Mouse (Mus musculus): ENCODE results near the gene 1700018B08Rik. TPM values are rescaled to one million over a fixed set of nuclear protein-coding genes. Genes with fewer than 3 reads are reported as not detected.

1700018B08Rik gene
- total RNA-seq, 2 experiments from 2014 or later: not detected

DNA sequence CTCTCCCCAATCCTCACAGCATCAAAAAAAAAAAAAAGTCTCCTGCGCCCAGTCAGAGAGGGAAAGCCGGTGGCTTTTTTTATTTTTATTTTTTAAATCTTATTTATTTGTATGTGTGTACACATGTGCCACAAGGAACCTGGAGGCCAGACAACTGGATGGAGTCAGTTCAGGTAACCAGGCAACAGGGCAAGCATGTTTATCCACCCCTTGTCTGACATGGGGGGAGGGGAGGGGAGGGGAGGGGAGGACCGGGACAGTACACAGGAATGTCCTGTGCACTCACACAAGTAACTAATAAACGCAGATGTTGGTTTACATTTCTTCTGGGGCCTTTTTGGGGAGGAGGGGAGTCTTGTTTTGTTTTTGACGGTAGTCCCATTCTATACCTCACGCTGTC, 19.6 kb upstream of the 1700018B08Rik start:
- DNase-seq (ENCODE audit: low spot score in 2 of 2): no peak

GRCm38 (mm10) chr8:121562941-121563351, 18.8 kb upstream of the 1700018B08Rik start:
- DNase-seq (ENCODE audit: low spot score in 2 of 2): no peak

DNA sequence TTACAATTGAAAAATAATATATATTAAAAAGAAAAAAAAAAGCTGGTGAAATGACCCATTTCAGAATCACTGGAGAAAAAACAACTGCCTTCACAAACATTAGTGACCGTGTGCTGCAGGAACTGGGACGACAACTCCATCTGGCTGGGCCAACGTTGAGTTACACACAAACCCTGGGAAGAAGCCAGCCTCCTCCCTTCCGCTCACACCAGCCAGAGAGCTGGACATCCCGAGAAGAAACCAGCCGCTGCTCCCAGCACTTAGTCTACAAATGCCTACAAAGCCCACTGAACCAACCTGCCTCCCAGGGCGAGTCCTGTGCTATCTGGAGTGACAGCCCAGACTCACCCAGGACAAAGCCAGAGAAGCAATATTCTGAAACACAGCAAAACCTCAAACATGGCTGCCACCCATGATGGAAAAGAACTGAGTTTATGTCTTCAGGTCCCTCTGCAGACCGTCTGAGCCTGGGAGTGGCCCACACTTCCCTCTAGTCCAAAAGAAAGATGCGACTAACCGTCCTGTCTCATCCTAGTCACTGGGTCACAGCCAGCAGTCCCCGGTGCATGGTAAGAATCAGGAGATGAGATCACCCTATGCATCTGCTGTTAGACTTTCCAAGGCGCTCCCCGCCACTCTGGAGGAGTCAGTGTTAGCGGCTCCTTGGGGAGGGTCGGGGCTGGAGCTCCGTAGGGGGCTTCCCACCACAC, 17.7 kb upstream of the 1700018B08Rik start:
- DNase-seq (ENCODE audit: low spot score in 2 of 2): no peak

DNA sequence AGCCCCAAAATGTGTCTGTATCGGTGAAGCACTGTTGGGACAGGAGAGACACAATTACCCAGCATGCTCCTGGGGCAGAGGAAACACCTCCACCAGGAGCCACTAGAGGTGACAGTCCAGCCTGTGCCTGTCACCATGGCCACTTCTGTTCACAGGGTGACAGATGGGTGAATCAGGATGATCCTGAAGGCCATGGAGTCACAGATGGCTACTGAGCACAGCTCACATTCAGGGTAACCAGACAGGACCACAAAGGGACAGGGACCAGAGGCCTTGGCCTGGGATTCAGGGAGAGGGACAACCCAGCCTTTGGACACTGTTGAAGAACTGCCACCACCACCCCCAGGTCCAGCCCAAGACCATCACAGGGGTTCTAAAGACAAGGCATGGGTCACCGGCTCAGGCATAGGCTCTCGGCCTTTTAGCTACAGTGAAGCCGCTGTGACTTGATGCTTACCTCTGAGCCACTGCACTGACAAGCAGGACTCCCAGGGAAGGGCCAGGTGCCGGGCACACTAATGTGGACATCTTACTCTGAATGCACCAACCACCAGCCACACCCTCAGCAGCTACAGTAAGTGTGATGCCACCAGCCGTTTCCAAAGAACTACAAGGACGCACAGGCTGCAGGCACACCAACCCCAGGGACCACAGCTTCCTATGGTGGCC, 16.4 kb upstream of the 1700018B08Rik start:
- DNase-seq (ENCODE audit: low spot score in 2 of 2): no peak

DNA sequence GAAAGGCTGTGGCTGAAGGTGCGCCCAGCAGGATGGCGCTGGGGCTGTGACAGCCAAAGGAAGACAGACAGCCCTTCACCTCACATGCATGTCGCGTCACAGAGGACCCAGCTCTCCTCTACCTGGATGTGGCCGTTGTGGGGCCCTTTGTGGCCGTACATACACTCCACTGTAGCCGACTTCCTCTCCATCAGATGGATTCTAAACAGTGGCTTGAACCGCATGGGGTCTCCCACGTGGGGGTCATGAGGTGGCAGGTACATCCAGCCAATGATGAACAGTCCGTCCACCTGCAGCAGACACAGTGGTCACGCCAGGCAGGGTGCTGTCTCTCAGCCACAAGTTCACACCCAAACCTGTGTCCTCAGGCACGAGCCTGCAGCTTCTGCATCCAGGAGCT, 15.7 kb upstream of the 1700018B08Rik start:
- DNase-seq (ENCODE audit: low spot score in 2 of 2): no peak

- no peak for DNase-seq (ENCODE audit: low spot score in 2 of 2)
These were observed 14.4 kb upstream of the 1700018B08Rik start for GRCm38 (mm10) chr8:121558538-121558937.

DNA sequence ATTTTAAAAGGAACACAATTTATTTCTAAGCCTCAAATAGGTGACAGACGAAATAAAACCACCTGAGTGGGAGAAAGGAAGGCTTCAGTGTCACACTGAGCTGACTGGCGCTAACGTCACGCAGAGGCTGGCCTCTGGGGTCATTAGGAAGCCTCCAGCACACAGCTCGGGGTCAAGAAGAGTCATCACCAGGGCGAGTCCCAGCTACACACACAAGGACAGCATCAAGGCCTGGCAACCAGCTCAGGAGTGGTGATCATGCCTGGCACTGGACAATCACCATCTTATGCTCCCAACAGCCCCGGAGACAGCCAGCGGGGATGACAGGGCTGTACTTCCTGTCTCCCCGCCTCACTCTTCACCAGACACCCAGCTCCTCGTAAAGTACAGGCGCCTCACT, 13.6 kb upstream of the 1700018B08Rik start:
- DNase-seq (ENCODE audit: low spot score in 2 of 2): no peak

- no peak for DNase-seq (ENCODE audit: low spot score in 2 of 2)
These were observed 9.8 kb upstream of the 1700018B08Rik start for GRCm38 (mm10) chr8:121553831-121554475.

DNA sequence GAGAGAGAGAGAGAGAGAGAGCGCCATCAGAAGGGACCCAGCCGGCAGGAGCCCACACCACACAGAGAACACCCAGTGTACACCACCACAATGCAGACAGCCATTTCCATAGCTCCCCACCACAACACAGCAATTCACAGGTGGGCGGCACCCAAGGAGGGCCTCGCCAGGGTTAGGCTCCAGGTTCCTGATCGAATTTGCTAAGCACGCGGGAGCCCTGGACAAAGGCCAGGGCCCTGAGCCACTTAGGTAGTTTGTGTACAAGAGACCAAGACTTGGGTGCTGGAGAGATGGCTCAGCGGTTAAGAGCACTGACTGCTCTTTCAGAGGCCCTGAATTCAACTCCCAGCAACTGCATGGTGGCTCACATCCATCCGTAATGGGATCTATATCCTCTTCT, 8.4 kb upstream of the 1700018B08Rik start:
- DNase-seq (ENCODE audit: low spot score in 2 of 2): no peak

DNA sequence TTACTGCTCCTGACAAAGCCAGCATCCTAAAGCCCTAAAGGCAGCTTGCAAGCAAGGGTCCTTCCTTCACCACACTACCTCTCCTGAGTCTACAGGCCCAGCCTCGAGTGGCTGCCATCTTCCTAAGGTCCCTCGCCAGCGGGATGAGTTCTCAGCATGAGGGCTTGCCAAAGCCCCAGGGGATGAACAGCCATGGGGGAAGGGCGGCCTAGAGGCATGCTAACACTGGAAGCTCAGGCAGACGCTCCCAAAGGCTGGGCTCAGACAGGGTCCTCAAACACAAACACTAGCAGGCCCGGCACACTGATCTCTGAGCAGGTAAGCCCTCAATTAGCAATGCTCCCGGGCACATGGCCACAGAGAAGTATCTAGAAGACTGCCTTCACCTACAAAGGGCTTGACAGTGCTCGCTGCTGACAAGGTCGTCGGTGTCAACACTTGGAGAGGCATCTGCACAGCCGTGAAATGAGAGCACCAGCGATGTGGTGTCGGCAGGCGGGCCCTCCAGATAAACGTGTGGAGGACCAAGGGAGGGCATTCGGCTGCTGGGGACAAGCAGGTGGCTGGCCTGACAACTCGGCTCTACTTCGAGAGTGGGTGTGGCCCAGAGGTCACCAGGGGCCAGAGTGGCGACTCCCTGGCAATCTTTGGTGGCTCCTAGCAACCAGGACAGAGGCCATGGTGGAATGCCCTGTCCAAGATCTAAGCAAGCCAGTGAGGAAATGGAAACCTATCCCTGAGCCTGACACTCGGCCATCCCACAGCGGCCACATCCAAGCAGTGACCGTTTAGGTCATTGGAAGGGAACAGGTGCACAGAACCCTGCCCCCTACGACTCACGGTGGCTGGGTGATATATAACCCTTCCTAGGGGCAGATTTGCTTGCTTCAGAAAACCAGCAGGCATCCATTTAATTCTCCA, 7.2 kb upstream of the 1700018B08Rik start:
- no peak for DNase-seq (ENCODE audit: low spot score in 2 of 2)

GRCm38 (mm10) chr8:121550056-121550455, 5.9 kb upstream of the 1700018B08Rik start:
- DNase-seq (ENCODE audit: low spot score in 2 of 2): no peak

- DNase-seq (ENCODE audit: low spot score in 2 of 2): peak; percentile 65 to 76
These were observed 3.0 kb upstream of the 1700018B08Rik start for GRCm38 (mm10) chr8:121547132-121547531.

GRCm38 (mm10) chr8:121544936-121545335, 816 bp upstream of the 1700018B08Rik start:
- DNase-seq (ENCODE audit: low spot score in 2 of 2): no peak

GRCm38 (mm10) chr8:121542901-121543300, 1.2 kb downstream of the 1700018B08Rik start:
- DNase-seq (ENCODE audit: low spot score in 2 of 2): no peak

GRCm38 (mm10) chr8:121541862-121542261, 2.3 kb downstream of the 1700018B08Rik start:
- DNase-seq (ENCODE audit: low spot score in 2 of 2): no peak

GRCm38 (mm10) chr8:121532381-121532780, 11.7 kb downstream of the 1700018B08Rik start:
- no peak for DNase-seq (ENCODE audit: low spot score in 2 of 2)

DNA sequence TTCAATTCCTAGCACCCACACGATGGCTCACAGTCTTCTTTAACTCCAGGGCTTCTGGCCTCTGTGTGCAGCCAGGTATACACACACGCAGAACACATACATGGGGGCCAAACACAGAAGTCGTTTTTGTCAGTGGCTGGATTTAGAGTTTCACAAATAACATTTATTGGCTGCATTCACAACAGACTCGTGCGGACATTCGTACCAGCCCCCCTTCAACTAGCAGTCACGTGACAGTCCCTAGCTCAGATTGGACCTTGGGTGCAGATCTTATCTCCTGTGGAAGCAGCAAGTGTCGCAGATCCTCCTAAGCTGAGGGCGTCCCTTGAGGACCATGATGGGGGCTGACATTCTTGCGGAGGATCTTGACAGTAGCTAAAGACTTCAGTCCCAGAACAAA, 13.5 kb downstream of the 1700018B08Rik start:
- no peak for DNase-seq (ENCODE audit: low spot score in 2 of 2)

- no peak for DNase-seq (ENCODE audit: low spot score in 2 of 2)
These were observed 15.3 kb downstream of the 1700018B08Rik start for GRCm38 (mm10) chr8:121528790-121529189.

- DNase-seq (ENCODE audit: low spot score in 2 of 2): no peak
These were observed 16.4 kb downstream of the 1700018B08Rik start for GRCm38 (mm10) chr8:121527751-121528150.

GRCm38 (mm10) chr8:121526811-121527550, 17.1 kb downstream of the 1700018B08Rik start:
- no peak for DNase-seq (ENCODE audit: low spot score in 2 of 2)
